Mouse (Mus musculus) brain, embryonic 18.5 days (tissue): ENCODE data around the gene Lmf2.

ENCODE experiments used
- DNase-seq: peaks from one replicate; pipeline ENCODE4 v3.0.0-alpha.2; 2012; ENCODE audit warnings: low read depth, low spot score

The Lmf2 gene

DNA sequence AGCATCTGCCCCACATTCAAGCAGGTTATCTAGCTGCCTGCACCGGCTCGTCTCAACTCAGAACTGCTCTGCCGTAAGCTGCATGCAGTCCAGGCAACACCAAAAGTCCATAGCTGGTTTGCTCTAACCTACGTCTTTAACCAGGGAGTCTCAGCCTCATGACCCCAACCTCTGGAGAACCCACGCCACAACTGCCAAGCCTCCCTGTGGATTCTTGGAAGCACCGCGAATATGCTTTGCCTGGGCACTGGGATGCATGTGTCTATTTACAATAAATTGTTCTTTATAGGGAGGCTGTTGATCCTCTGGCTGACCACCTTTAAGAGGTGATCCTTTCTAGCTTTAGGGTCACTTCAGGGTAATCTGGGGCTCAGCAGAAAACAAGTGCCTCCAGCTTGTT is 17.1 kb upstream of the Lmf2 start:
- no peak for DNase-seq

DNA sequence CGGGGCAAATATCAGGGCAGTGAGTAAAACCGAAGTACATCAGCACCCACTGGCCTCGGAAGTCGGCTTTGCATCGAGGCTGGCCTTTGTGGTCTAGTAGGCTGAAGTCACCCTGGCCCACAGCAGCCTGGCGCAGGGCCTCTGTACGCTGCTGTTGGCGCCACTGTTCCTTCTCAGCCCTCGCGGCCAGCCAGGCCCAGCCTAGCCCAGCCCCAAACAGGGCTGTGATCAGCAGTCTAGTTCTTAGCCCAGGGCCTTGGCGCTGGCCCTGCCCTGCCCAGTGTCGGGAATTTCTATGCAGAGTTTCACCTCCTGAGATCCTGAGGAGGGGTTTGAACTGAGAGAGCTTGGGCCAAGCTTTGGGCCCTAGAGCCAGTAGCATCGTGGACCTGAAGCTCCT is 16.6 kb upstream of the Lmf2 start:
- DNase-seq: no peak

DNA sequence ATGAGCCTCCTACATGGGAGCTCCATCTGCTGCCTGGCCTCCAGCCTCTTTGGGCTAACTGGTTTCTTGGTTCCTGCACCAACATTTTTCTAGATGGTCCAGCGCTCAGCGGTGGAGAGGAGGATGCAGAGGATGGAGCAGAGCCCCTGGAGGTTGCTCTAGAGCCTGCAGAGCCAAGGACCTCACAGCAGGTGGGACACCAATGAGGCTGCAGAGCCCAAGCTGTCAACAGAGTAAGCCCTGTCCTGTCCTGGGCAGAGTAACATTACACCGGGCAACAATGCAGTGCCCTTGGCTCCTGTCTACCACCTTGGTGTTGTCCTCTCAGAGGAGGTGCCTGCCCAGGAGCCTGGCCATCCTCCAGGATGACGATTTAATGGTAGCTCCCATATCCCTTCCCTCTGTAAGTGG is 9.7 kb upstream of the Lmf2 start:
- no peak for DNase-seq

- DNase-seq: no peak
Measured at GRCm38 (mm10) chr15:89363051-89363450, 7.6 kb upstream of the Lmf2 start.

GRCm38 (mm10) chr15:89358784-89359183 is 3.3 kb upstream of the Lmf2 start:
- no peak for DNase-seq

DNA sequence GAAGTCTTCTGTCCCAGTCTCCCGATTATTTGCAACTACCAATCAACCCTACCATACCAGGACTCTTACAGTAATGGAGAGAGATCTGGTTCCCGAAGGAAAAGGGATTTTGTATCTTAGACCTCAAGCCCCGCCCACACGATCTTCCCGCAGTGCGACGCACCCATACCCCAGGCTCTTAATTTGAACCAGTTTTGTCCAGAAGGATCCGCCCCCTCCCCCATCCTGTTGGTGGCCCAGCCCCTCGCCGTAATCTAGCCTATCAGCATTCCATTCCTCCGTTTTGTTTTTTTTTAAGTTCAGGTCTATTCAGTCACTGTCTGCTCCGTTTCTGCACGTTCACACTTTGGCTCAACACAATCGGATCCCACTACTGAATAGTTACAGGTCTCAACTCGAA is 913 bp upstream of the Lmf2 start:
- DNase-seq: peak; percentile 59

- no peak for DNase-seq
Measured at GRCm38 (mm10) chr15:89354455-89354854, 1.0 kb downstream of the Lmf2 start.

DNA sequence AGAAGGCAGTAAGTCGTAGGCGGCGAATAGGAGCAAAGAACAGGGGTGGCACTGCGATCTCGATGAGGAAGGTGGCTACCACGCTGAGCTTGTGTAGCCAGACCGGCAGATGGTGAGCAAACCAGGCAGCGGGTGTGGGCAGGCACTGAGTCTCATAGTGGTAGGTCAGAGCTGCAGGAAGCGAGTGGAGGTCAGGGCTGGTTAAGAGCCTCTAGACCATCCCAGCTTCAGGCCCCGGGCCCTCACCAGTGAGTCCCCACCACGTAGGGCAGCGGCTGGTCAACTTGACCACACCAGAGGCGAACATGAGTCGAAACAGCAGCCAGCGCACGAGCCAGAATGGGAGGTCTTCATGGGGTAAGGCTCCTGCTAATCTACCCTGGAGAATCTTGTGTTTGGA is 1.6 kb downstream of the Lmf2 start:
- no peak for DNase-seq

DNA sequence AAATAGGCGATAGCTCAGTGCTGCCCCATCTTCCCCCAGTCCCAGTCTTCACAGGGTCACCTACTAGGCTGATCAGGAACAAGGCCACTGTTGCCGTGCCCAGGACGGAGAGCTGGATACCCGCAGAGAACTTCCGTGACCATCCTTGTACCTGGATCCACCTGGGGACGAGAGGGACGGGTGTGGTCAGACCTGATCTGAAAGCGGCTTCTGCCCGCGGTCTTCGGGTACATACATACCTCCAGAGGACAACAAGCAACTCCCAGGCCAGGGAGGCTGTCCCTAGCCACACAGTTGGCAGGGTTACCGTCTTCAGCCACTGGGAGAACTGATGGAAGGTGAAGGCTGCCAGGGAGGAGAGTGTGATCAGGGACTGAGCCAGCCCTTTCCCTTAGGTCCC is 2.7 kb downstream of the Lmf2 start:
- DNase-seq: no peak

GRCm38 (mm10) chr15:89352054-89352453 is 3.4 kb downstream of the Lmf2 start:
- DNase-seq: no peak

- DNase-seq: no peak
Measured at GRCm38 (mm10) chr15:89351302-89351701, 4.2 kb downstream of the Lmf2 start.

DNA sequence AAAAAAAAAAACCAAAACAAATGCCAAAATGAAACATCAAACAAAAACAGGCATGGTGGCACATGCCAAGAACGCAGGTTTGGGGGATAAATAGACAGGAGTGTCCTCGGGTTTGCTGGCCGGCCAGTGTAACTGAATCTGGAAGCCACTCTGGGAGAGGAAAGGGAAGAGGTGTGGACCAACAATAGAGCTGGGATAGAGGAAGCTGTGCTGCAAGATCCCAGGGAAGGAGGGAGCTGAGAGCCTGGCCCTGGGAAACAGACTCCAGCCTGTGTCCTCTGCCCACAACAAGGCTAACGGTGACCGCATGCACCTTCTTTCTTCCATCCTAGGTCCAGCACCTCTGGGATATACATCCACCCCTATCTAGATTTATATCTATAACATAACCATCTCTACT is 5.0 kb downstream of the Lmf2 start:
- DNase-seq: no peak

GRCm38 (mm10) chr15:89343325-89343724 is 12.1 kb downstream of the Lmf2 start:
- DNase-seq: no peak

- DNase-seq: no peak
Measured at GRCm38 (mm10) chr15:89341678-89342077, 13.8 kb downstream of the Lmf2 start.

DNA sequence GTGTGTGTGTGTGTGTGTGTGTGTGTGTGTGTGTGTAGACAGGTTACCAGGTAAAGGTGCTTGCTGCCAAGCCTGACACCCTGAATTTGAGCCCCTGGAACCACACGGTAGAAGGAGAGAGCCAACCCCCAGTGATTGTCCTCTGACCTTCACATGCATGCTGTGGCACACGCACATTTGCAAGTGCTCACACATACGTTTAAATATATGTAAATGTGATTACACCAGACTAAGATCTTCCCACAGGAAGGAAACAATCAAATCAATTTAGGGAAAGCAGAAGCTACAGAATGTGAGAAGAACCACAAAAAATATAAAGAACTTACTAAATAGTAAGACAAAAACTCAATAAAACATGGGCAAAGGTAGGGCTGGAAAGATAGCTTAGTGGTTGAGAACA is 15.3 kb downstream of the Lmf2 start:
- DNase-seq: no peak

DNA sequence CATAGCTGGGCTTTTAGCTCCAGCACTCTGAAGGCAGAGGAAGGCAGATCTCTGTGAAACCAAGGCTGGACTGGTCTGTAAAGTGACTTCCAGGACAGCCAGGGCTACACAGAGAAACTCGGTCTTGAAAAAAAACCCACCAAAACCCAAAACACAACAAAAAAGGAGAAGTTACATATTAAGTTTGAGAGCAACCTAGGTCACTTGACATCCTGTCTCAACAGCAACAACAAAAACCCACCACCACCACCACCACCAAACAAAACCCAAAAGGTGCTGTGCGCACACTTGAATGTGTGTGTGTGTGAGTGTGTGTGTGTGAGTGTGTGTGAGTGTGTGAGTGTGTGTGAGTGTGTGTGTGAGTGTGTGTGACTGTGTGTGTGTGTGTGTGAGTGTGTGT is 15.8 kb downstream of the Lmf2 start:
- DNase-seq: no peak

DNA sequence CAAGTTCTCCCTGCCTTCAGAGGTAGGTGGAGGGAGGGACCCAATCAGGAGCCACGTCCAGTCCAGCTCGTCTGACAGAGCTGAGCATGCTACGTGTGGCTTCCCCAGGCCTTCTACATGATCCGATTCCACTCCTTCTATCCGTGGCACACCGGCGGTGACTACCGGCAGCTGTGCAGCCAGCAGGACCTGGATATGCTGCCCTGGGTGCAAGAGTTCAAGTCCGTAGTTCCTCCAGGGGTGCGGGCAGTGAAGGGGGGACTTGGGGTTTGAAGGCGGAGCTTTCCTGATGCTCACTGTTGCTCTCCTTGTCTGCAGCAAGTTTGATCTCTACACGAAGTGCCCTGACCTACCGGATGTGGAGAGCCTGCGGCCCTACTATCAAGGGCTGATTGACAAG is 19.0 kb downstream of the Lmf2 start:
- DNase-seq: no peak

DNA sequence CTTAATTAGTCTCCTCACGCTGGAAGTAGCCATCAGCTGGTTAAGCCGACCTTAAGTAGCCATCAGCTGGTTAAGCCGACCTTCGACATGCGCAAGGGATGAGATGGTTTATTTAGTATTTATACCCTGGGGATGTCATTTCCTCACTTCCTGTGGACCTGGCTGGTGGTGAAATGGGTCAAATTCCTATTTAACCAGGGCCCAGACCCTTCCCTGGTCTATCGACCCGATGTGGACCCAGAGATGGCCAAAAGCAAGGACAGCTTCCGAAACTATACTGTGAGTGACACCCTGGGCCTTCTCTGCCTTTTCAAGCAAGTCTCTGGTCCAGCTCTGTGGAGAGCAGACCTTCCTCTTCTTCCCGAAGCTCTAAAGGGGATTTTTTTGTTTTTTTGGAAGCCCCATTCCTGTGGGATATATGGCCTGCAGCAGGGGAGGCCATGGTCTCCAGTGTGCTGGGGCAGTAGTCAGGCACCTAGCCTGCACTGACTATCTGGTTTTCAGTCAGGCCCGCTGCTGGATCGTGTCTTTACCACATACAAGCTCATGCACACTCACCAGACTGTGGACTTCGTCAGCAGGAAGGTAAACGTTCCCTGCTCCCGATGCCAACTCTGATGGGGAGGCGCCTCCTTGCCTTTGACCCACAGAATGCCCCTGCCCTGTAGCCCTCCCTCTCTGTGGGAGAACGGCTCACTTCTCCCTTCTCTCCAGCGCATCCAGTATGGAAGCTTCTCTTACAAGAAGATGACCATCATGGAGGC is 20.5 kb downstream of the Lmf2 start:
- DNase-seq: no peak

- no peak for DNase-seq
Measured at GRCm38 (mm10) chr15:89334271-89334670, 21.2 kb downstream of the Lmf2 start, which contains the start of gene Miox. TSS of gene Miox (plus strand) at chr15:89334398.

DNA sequence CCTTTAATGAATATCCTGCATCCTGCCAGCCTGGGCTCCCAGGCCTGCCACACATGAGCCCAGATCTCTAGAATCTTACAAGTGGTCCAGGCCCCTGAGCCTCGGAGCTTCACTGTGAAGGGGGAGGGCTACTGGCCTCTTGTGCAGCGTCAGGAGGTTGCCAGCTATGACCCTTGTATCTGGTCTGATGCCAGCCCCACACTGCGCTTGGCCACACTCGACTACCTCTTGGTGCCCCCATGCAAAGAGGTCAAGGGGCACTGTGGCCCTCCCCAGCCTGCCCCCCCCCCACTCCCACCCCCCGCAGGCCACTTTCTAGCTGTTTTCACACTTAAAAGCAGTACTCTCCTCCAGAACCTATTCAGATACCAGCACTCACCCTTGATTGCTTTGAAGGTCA is 29.0 kb downstream of the Lmf2 start:
- DNase-seq: no peak

DNA sequence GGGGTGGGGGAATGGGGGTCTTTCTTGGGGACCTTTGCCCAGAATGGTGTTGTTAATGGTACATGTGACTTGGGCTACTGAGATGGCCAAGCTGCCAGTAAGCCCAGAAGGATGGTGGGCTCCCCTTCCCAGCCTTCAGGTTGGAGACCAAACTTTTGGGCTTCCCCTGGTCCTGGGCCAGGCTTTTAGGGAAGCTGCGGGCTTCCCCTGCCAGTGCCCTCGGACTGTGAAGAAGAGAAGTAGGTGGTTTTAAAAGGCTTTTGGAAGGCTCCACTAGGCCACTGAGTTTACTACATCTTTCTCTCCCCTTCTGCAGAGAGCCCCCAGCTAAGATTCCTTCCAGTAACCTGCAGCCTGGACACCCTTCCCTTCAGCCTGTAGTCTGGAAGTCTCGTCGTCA is 31.8 kb downstream of the Lmf2 start:
- DNase-seq: no peak

DNA sequence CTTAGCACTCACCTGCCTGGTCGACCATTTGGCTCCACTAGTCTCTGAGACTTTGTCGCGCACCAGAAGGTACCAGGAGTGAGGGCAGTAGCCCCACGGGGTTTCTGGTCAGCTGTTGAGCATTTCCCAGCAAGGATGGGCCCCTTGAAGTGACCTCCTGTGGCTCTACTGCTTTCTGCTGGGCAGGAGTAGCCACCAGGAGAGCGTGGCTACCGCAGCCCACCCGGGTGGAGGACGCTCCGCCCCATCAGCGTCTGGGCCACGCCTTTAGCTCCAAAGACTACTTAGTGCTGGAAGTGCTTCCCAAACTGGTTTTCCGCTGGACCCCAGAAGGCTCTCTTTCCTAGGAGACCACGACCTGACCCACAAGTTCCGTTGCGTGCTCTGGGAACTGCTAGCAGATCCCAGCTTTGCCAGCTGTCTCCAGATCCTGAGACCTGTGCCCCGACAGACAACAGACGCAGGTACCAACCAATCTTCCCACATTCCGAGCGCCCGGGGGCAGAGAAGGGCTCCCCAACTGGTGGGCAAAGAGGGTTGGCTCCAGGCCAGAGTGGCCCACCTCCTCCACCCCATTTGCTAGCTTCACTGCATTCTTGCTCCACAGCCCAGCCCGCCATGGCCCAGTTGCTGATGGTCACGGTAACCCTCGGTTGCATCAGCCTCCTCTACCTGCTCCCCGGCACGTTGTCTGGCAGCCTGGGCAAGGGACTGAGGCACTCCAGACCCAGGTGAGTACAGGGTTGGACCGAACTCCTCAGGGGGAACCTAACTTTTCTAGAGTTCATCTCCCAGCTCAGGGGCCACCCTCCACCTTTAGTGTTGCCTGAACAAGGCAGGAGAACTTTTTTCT is 32.6 kb downstream of the Lmf2 start, which contains the start of gene Adm2:
TSS of gene Adm2 (plus strand) at position 51 of the 853 bp plus-strand sequence.
- no peak for DNase-seq

GRCm38 (mm10) chr15:89321264-89321663 is 34.2 kb downstream of the Lmf2 start:
- no peak for DNase-seq
